Mouse (Mus musculus) embryonic facial prominence, embryonic 13.5 days (tissue): Measurements from ENCODE around the gene 2410137M14Rik. TPM values are rescaled to one million over a fixed set of nuclear protein-coding genes. Genes with fewer than 3 reads are reported as not detected.
"Not testable (repeated sequence)": the region's sequence is repeated elsewhere in the genome, so short reads cannot be mapped to it uniquely, and the experiment has no call there.

Experiments
- ATAC-seq: fragments of 200-750 bp; cut with Nextera tagmentation; 2 replicates; pipeline ENCODE4 v1.8.0; 2017; ENCODE audit warnings: low read depth; ENCODE audit not compliant: insufficient number of reproducible peaks, insufficient read depth, low FRiP score, low TSS enrichment
- H3K27ac ChIP-seq: fragments of 300-500 bp; sonication (generic); 2 replicates; pipeline ENCODE4 v1.5.1; 2015; ENCODE audit warnings: moderate library complexity, mild to moderate bottlenecking, inconsistent platforms
- H3K27me3 ChIP-seq: fragments of 300-500 bp; sonication (generic); 2 replicates; pipeline ENCODE4 v1.6.1; 2015; ENCODE audit warnings: mild to moderate bottlenecking, inconsistent platforms
- H3K36me3 ChIP-seq: fragments of 300-500 bp; sonication (generic); 2 replicates; pipeline ENCODE4 v1.6.1; 2015; ENCODE audit warnings: mild to moderate bottlenecking, inconsistent platforms
- H3K4me1 ChIP-seq: fragments of 300-500 bp; sonication (generic); 2 replicates; pipeline ENCODE4 v1.6.1; 2015; ENCODE audit warnings: inconsistent platforms
- H3K4me2 ChIP-seq: fragments of 300-500 bp; sonication (generic); 2 replicates; pipeline ENCODE4 v1.6.1; 2015; ENCODE audit warnings: moderate library complexity, mild to moderate bottlenecking, inconsistent platforms
- H3K4me3 ChIP-seq: fragments of 300-500 bp; sonication (generic); 2 replicates; pipeline ENCODE4 v1.5.1; 2015; ENCODE audit warnings: mild to moderate bottlenecking, inconsistent platforms
- H3K9ac ChIP-seq: fragments of 300-500 bp; sonication (generic); 2 replicates; pipeline ENCODE4 v1.6.1; 2015; ENCODE audit warnings: mild to moderate bottlenecking, inconsistent platforms
- H3K9me3 ChIP-seq: fragments of 300-500 bp; sonication (generic); 2 replicates; pipeline ENCODE4 v1.6.1; 2016; ENCODE audit warnings: inconsistent platforms
- WGBS: fragments of 180-500 bp; shearing (Covaris S2); methylation state at CpG from one replicate; pipeline ENCODE4 v1.1.7; 2015; ENCODE audit warnings: mixed read lengths; 5-methylcytosine and 5-hydroxymethylcytosine counted together
- polyA plus RNA-seq: library from polyadenylated mRNA; unstranded; fragments of >200 nt; fragmentation: Nextera tagmentation; extraction: Ambion mirVana; gene quantifications from 2 replicates; pipeline ENCODE4 v1.2.1, GENCODE M21; 2015

Gene 2410137M14Rik
- polyA plus RNA-seq, 1 experiment from 2014 or later = not detected

DNA sequence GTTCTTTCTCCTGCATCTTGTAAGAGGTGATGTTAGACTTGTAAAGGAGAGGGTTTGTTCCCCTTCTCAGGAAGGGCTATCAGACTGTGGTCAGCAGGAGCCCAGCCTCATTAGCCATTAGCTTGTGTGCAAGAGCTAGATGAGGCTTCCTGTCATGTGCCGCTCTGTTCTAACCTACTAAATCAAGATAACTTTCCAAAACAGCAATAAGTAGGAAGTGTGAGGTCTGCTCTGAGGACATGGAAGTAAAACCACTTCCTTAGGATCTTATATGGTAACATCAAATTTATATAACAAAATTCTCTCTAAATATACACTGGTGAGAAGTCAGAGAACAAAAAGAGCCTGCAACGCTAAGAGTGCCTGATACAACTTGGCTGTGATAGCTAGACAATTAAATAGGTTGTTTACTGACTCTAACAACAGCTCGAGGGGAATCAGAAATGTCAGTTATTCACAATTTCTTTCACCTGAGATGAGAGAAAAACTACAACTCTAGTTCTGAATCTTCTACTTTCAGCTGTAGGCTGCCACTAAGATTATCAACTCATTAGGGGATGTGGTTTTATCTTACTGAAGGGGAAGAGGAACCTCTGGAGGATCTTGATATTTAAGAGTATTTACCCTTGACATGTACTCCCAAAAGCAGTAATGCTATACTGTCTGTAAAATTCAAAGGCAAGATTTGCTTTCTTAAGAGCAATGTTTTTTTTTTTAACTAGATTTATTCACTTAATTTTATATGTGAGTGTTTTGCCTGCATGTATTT, 11.5 kb upstream of the 2410137M14Rik start:
- Histone ChIP-seq H3K36me3 (no peaks in the 10 kb centered on the region), H3K9ac (no peak overlapping the region), H3K27me3 (peaks cover 25% of the 10 kb centered on the region), H3K4me3 (no peak overlapping the region), H3K4me1 (peaks cover 5% of the 10 kb centered on the region; the same call in 1 of the 2 replicates), H3K27ac (no peak overlapping the region), H3K4me2 (no peak overlapping the region), H3K9me3 (no peaks in the 10 kb centered on the region)
- ATAC-seq = no peak
- 73% methylated on average over 3 of the region's 3 CpGs for WGBS

DNA sequence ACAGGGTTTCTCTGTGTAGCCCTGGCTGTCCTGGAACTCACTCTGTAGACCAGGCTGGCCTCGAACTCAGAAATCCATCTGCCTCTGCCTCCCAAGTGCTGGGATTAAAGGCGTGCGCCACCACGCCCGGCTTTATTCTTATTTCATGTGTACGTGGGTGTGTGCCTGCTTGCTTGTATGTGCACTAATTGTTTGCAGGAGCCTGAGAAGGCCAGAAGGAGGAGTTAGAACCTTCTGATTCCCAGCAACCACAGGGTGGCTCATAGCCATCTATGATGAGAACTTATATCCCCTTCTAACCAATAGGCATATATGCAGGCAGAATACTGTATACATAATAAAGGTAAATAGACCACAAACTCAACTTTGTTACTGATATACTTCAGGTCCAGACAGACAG, 9.6 kb upstream of the 2410137M14Rik start:
- H3K9ac ChIP-seq, H3K27ac ChIP-seq, H3K4me2 ChIP-seq, H3K4me3 ChIP-seq, ATAC-seq, H3K9me3 ChIP-seq, H3K4me1 ChIP-seq, H3K36me3 ChIP-seq: not testable (repeated sequence)
- H3K27me3 ChIP-seq = peaks cover 31% of the 10 kb centered on the region
- 88% methylated on average over 6 of the region's 6 CpGs for WGBS

DNA sequence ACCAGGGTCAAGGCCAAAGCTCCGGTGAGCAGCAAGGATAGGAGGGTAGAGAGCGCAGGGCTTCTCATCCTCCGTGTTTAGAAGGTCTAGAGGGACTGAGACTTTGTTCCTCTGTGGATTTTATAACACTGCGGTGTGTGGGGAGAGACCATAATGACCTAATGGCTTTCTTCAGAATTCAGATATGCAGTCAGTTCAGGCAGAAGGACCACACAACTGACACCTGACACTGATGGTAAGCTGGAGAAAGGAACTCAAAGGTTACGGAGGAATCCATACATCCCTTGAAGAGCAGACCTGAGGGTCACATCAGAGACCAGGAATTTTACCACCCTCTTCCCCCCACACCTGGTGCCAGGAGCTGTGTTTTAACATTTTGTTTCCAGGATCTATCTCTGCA, 8.4 kb upstream of the 2410137M14Rik start, which contains the start of gene H2-M5:
TSS of gene H2-M5 (minus strand) at position 101 of the 400 bp plus-strand sequence.
- H3K36me3 ChIP-seq = no peaks in the 10 kb centered on the region
- peaks cover 31% of the 10 kb centered on the region for H3K27me3 ChIP-seq
- no peak for ATAC-seq
- WGBS = 21% methylated on average over 5 of the region's 5 CpGs
- peaks cover 5% of the 10 kb centered on the region; the same call in 1 of the 2 replicates for H3K4me1 ChIP-seq
- peak within 1 kb of the TSS; percentile 27; the same call in 1 of the 2 replicates for H3K9ac ChIP-seq
- H3K4me2 ChIP-seq = peak within 1 kb of the TSS; percentile 43
- H3K4me3 ChIP-seq = peak within 1 kb of the TSS; percentile 27
- H3K9me3 ChIP-seq = no peaks in the 10 kb centered on the region
- no peak within 1 kb of the TSS for H3K27ac ChIP-seq

DNA sequence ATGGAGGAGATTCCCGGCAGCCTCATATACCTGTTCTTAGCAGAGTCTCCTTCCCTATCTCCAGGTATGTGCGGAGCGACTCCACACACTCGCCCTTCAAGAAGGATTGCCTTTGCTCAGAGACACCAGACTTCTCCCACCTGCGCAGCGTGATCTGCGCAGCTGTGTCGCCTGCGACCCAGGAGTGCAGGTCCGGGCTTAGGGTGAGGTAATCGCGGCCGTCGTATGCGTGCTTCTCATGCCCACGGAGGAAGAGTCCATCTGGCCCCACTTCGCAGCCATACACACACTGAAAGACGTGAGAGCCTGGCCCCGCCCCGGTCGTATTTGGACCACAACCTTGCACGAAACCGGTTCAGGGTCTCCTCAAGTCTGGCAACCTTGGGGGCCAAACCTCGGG, 7.4 kb upstream of the 2410137M14Rik start:
- H3K9ac ChIP-seq = peak overlapping the region; percentile 27; the same call in 1 of the 2 replicates
- 6% methylated on average over 24 of the region's 24 CpGs for WGBS
- peaks cover 5% of the 10 kb centered on the region; the same call in 1 of the 2 replicates for H3K4me1 ChIP-seq
- H3K27ac ChIP-seq = no peak overlapping the region
- H3K36me3 ChIP-seq = no peaks in the 10 kb centered on the region
- no peak for ATAC-seq
- no peaks in the 10 kb centered on the region for H3K9me3 ChIP-seq
- peak overlapping the region; percentile 27 for H3K4me3 ChIP-seq
- peak overlapping the region; percentile 43 for H3K4me2 ChIP-seq
- peaks cover 31% of the 10 kb centered on the region for H3K27me3 ChIP-seq

DNA sequence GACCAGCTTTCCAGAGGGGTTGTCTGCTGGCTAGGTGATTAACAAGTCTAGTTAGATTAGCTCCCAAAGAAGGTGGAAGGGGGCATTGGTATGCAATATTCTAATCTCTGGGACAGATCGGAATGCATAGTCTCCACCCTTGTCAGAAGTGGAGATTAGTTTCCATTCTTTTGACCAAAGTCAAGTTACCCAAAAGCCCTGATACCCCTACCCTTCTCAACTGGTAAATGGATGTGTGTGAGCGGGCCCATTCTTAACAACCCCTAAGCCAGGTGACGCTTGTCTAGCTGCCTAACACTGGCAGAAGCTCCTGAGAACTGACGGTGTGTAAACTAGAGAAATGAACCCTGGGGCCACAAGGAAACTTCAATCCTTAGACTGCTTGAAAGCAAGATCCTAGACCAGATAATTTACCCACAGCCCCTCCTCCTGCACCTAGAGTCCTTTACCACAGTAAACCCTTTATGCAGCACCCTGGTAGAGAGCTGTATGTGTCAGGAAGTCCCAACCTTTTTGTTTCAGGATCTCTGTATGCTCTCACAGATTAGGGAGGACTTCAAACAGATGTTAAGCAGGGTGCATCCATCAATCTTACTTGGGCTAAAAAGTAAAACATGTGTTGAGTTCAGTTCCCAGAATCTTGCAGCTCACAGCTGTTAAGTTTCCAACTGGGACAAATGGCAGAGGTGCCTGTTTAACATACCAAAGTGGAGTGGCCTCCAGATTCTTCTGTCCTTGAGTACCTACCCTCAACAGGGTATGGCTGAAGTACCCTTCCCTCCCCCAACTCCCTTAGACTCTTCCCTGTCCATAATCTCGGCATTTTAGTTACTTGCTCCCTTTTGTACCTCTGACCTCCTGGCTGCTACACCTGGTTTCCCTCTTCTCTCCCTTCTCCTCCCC, 1.5 kb upstream of the 2410137M14Rik start:
- H3K9me3 ChIP-seq = no peaks in the 10 kb centered on the region
- 30% methylated on average over 5 of the region's 5 CpGs for WGBS

DNA sequence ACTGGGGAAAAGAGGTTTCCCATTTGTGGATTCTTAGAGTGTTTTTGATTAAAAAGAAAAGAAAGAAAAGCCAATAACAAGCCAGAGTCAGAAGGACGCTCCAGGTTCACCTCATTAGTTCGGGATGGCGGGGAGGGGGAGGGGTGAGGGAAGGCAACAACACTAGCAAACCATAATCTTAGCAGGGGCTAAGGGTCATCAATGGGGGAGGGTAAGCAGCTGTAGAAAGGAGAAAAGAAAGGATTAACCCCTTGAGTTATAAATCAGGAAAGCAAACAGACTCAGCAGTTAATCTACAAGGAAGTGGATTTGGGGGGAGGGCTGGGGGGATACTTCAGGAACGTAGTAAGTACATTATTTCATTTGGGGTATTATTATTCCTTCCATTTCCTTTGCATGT, 808 bp upstream of the 2410137M14Rik start:
- 9% methylated on average over 4 of the region's 4 CpGs for WGBS
- H3K9ac ChIP-seq = no peak overlapping the region
- H3K4me2 ChIP-seq = peak overlapping the region; percentile 50
- no peaks in the 10 kb centered on the region for H3K36me3 ChIP-seq
- peaks cover 19% of the 10 kb centered on the region for H3K27me3 ChIP-seq
- no peak overlapping the region for H3K27ac ChIP-seq
- ATAC-seq = no peak
- peak overlapping the region; percentile 21; the same call in 1 of the 2 replicates for H3K4me3 ChIP-seq
- H3K4me1 ChIP-seq = peaks cover 15% of the 10 kb centered on the region
- no peaks in the 10 kb centered on the region for H3K9me3 ChIP-seq

More for the DNA sequence above, 1.5 kb upstream of the 2410137M14Rik start:
- no peak for ATAC-seq
- 0 out of 2 replicates have a peak overlapping the region, but pooled peaks have one; percentile 50 for H3K4me2 ChIP-seq
- H3K27me3 ChIP-seq = peaks cover 25% of the 10 kb centered on the region
- H3K9ac ChIP-seq = no peak overlapping the region
- no peaks in the 10 kb centered on the region for H3K36me3 ChIP-seq
- H3K27ac ChIP-seq = no peak overlapping the region
- no peak overlapping the region for H3K4me3 ChIP-seq
- H3K4me1 ChIP-seq = peaks cover 15% of the 10 kb centered on the region

DNA sequence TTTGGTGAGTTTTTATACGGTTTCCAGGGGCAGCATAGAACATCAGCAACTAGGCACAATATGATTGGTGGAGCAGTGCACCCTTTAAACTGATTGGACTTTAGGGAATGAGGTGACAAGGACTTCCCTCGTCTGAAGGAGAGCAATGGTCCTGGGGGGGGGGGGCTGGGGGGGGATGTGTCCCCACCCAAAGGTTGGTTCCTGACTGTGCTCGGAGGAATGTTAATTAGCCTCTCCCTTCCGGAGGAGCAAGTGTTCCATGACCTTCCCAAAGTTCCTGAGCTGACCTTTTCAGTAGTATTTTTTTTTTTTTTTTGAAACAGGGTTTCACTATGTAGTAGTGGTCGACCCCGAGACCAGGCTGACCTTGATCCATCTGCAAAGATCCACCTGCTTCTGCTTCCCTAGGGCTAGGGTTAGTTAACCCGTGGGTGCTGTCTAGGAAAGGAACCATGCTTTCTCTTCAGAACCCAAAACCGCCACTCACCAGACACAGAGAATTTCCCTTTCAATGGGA, 7.7 kb downstream of the 2410137M14Rik start:
- H3K4me3 ChIP-seq = no peak overlapping the region
- H3K9me3 ChIP-seq = no peaks in the 10 kb centered on the region
- no peaks in the 10 kb centered on the region for H3K36me3 ChIP-seq
- no peaks in the 10 kb centered on the region for H3K27me3 ChIP-seq
- no peaks in the 10 kb centered on the region for H3K4me1 ChIP-seq
- no peak overlapping the region for H3K27ac ChIP-seq
- no peak overlapping the region for H3K9ac ChIP-seq
- 62% methylated on average over 8 of the region's 8 CpGs for WGBS
- no peak overlapping the region for H3K4me2 ChIP-seq
- no peak for ATAC-seq

DNA sequence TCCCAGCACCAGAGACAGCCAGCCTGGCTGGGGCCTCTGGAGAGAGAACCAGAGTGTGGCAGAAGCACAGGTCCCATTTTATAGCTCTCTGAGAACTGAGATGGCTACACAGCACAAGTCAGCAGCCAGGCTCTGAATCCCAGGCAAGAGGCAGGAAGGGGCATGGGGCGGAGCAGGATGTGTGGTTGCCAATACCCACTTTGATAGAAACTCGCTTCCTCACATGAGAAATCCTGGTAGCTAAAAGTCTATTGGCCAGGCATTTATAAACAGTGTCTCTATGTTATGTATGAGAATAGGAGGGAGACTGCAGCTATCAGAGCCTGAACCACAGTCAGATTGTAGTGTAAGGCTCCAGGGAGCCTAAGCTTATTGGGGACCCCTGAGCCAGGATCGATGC, 8.2 kb downstream of the 2410137M14Rik start:
- Histone ChIP-seq H3K4me1 (no peaks in the 10 kb centered on the region), H3K9me3 (no peaks in the 10 kb centered on the region), H3K4me3 (no peak overlapping the region), H3K36me3 (no peaks in the 10 kb centered on the region), H3K4me2 (no peak overlapping the region), H3K27me3 (no peaks in the 10 kb centered on the region), H3K27ac (no peak overlapping the region), H3K9ac (no peak overlapping the region)
- ATAC-seq = no peak
- WGBS = 78% methylated on average over 3 of the region's 3 CpGs

DNA sequence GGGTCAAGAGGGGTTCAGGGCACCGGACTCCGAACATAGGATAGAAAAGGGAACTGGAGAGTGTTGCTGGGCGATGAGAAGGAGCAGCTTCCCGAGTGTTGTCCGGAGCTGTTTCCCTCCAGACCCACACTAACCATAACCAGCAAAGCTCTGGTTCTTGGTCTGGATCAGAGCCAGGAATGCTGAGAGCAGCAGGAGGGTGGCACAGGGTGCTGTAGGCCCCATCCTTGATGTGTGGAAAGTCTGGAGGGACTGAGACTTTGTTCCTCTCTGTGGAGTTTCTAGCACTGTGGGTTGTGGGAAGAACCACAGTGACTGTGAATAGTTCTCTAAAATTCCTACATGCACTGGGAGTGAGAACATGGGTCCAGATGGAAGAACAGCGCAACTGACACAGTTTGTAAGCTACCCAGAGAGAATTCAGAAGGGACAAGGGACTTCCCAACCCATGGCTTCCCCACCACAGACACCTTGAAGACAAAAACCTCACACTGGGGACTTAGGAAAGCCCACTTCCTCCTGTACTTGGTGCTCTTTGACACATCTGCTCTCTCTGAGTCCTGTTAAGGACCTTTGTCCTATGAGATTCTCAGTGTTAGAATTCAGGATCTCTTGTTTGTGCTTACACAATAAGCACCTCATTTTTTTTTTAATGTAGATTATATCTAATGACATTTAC, 9.7 kb downstream of the 2410137M14Rik start:
- Histone ChIP-seq H3K4me3 (no peak overlapping the region), H3K27me3 (no peaks in the 10 kb centered on the region), H3K9ac (no peak overlapping the region), H3K27ac (no peak overlapping the region), H3K4me1 (no peaks in the 10 kb centered on the region), H3K9me3 (no peaks in the 10 kb centered on the region), H3K4me2 (no peak overlapping the region), H3K36me3 (no peaks in the 10 kb centered on the region)
- 80% methylated on average over 6 of the region's 6 CpGs for WGBS
- ATAC-seq = no peak

DNA sequence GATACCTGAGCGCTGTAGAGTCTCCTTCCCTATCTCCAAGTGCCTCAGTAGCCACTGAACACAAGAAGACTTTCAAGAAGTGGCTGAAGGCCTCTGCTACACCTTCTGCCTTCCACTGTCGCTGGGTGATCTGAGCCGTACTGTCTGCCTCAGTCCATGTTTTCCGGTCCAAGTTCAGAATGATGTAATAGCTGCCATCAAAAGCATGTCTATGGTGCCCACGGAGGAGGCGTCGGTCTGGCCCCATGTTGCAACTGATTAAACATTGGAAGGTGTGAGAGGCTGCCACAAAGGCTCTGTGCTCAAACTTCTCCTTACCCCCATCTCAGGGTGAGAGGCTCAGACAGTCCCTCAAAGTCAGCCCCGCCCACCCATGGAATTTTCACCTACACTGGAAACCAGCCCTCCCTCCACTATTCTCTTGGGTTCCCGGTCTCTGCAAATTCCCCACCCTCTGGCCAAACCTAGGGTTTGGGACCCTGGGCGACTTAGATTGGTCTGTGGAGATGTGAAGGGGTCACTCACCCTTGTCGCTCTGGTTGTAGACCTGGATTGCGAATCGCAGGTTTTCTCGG, 10.6 kb downstream of the 2410137M14Rik start:
- WGBS = 86% methylated on average over 14 of the region's 14 CpGs
- no peaks in the 10 kb centered on the region for H3K36me3 ChIP-seq
- H3K4me1 ChIP-seq = no peaks in the 10 kb centered on the region
- no peak overlapping the region for H3K9ac ChIP-seq
- no peak overlapping the region for H3K27ac ChIP-seq
- H3K9me3 ChIP-seq = no peaks in the 10 kb centered on the region
- H3K4me2 ChIP-seq = no peak overlapping the region
- H3K4me3 ChIP-seq = no peak overlapping the region
- no peaks in the 10 kb centered on the region for H3K27me3 ChIP-seq
- ATAC-seq = no peak

DNA sequence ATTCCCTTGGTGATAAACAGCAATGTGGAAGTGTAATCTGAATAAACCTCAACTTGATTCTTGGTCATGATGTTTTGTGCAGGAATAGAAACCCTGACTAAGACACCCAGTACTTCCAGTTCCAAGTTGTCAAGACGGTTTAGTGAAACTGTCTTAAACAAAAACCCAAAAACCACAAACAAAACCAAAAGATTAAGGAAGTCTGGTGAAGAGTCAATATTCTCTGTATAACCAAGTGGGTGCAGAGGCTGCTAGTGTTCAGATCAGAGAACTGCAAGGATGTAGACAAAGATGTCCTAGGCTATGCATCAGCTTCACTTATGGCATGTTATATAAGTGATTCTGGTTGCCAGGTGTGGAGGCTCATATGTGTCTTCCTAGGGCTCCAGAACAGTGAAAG, 14.2 kb downstream of the 2410137M14Rik start:
- H3K27ac ChIP-seq = no peak overlapping the region
- 98% methylated on average over 1 of the region's 1 CpGs for WGBS
- no peak overlapping the region for H3K9ac ChIP-seq
- no peaks in the 10 kb centered on the region for H3K4me1 ChIP-seq
- no peak overlapping the region for H3K4me3 ChIP-seq
- no peaks in the 10 kb centered on the region for H3K9me3 ChIP-seq
- no peaks in the 10 kb centered on the region for H3K27me3 ChIP-seq
- no peaks in the 10 kb centered on the region for H3K36me3 ChIP-seq
- H3K4me2 ChIP-seq = no peak overlapping the region
- ATAC-seq = no peak
